Mouse (Mus musculus) spleen, adult 2 months (tissue): Measurements from ENCODE around the gene Uvssa. TPM values are rescaled to one million over a fixed set of nuclear protein-coding genes. Genes with fewer than 3 reads are reported as not detected.
A peak's percentile ranks its signal among the peaks of the same experiment; 100 is the strongest.

ENCODE experiments used
- DNase-seq, 2 experiments: peaks; one replicate each; pipeline versions ENCODE4 v3.0.0 to v3.0.0-alpha.2; 2012 to 2021; ENCODE audit warnings: low spot score in 2 of 2, low read depth in 1 of 2
- H3K27ac ChIP-seq: fragments of 200-500 bp; 2 replicates; pipeline ENCODE4 v1.5.1; 2012; ENCODE audit warnings: low read length, inconsistent platforms; ENCODE audit not compliant: insufficient read depth
- H3K27me3 ChIP-seq: fragments of 200-500 bp; 2 replicates; pipeline ENCODE4 v1.6.1; 2012; ENCODE audit warnings: mild to moderate bottlenecking, moderate library complexity, low read length, inconsistent platforms; ENCODE audit not compliant: control insufficient read depth, insufficient read depth
- H3K36me3 ChIP-seq: fragments of 200-500 bp; 2 replicates; pipeline ENCODE4 v1.6.1; 2012; ENCODE audit warnings: mild to moderate bottlenecking, low read length, inconsistent platforms; ENCODE audit not compliant: control insufficient read depth, insufficient read depth
- H3K4me1 ChIP-seq: fragments of 200-500 bp; 2 replicates; pipeline ENCODE4 v1.6.1; 2011; ENCODE audit warnings: inconsistent platforms; ENCODE audit not compliant: control insufficient read depth, insufficient read depth, insufficient read length
- H3K4me3 ChIP-seq: fragments of 200-500 bp; 2 replicates; pipeline ENCODE4 v1.5.1; 2011; ENCODE audit warnings: mild to moderate bottlenecking, inconsistent platforms; ENCODE audit not compliant: insufficient read depth, insufficient read length; ENCODE audit errors: extremely low read depth
- CTCF ChIP-seq: fragments of 200-500 bp; IDR thresholded peaks from 2 replicates; pipeline ENCODE4 v1.5.1; 2011; ENCODE audit warnings: mild to moderate bottlenecking, inconsistent platforms; ENCODE audit not compliant: insufficient read depth, insufficient read length, insufficient replicate concordance; ENCODE audit errors: extremely low read depth
- POLR2A ChIP-seq: fragments of 200-500 bp; IDR thresholded peaks from 2 replicates; pipeline ENCODE4 v1.6.1; 2011; ENCODE audit warnings: low read depth, low read length, inconsistent platforms
- WGBS: fragments of 180-500 bp; shearing (Covaris S2); methylation state at CpG from one replicate; pipeline ENCODE4 v1.1.7; 2018; 5-methylcytosine and 5-hydroxymethylcytosine counted together
- polyA plus RNA-seq: library from polyadenylated mRNA; depleted of rRNA; stranded (reverse); fragments of >200 nt; gene quantifications from 2 replicates; pipeline ENCODE4 v1.2.3, GENCODE M21; 2012

Uvssa gene
- polyA plus RNA-seq, 1 experiment: 4.1 TPM

GRCm38 (mm10) chr5:33352273-33352645, 26.1 kb upstream of the Uvssa start:
- TF ChIP-seq CTCF: no peak
- no peak for TF ChIP-seq POLR2A
- 22% methylated on average over 8 of the region's 8 CpGs for WGBS
- Histone ChIP-seq H3K4me1 (peaks cover 8% of the 10 kb centered on the region; the same call in 1 of the 2 replicates), H3K27ac (peak overlapping the region; percentile 70), H3K4me3 (peak overlapping the region; percentile 43; the same call in 1 of the 2 replicates), H3K36me3 (no peaks in the 10 kb centered on the region), H3K27me3 (no peaks in the 10 kb centered on the region)
- no peak for DNase-seq

DNA sequence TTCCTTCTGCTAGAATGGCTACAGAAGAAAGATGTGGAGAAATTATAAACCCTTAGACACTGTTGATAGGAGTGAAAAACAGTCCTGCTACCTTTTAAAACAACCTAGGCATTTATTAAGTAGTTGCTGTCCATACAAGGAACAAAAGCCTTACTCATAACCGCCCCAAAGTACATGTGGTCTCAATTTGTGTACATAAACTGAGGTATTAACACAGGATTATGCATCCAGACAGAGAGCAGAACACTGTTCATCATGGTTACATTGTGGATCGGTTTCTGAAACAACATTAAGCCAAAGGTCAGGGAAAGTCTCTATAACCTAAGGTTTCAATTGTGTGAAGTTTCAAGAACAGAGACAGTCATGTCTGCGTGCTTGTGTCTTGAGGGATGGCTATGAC, 25.3 kb upstream of the Uvssa start:
- Histone ChIP-seq H3K36me3 (no peaks in the 10 kb centered on the region), H3K27ac (no peak overlapping the region)
- 84% methylated on average over 3 of the region's 3 CpGs for WGBS

GRCm38 (mm10) chr5:33357494-33357893, 20.9 kb upstream of the Uvssa start:
- H3K36me3 ChIP-seq: peaks cover 13% of the 10 kb centered on the region
- no peaks in the 10 kb centered on the region for H3K27me3 ChIP-seq
- peaks cover 10% of the 10 kb centered on the region for H3K4me1 ChIP-seq
- WGBS: 61% methylated on average over 1 of the region's 1 CpGs
- TF ChIP-seq CTCF (no peak), POLR2A (no peak)
- no peak overlapping the region for H3K4me3 ChIP-seq
- no peak overlapping the region for H3K27ac ChIP-seq
- DNase-seq: no peak

More for the DNA sequence above, 25.3 kb upstream of the Uvssa start:
- Histone ChIP-seq H3K27me3 (no peaks in the 10 kb centered on the region), H3K4me3 (no peak overlapping the region), H3K4me1 (peaks cover 8% of the 10 kb centered on the region; the same call in 1 of the 2 replicates)
- TF ChIP-seq POLR2A (no peak), CTCF (no peak)
- DNase-seq: no peak

DNA sequence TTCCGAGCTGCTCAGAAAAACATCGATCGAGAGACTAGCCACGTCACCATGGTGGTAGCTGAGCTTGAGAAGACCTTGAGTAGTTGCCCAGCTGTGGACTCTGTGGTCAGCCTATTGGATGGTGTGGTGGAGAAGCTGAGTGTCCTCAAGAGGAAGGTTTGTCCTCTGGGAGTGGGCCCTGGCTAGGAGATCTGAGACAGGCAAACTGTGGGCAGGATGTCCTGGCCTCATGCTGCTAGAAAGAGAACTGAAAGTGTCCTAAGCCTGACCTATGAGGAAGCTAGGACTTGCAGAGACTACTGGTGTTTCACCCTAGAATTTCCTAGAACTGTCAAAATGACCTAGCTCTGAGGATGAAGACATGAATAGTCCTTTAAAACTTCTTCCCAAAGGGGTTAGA, 19.9 kb upstream of the Uvssa start:
- H3K4me1 ChIP-seq: peaks cover 7% of the 10 kb centered on the region
- TF ChIP-seq POLR2A: no peak
- no peak for TF ChIP-seq CTCF
- no peaks in the 10 kb centered on the region for H3K27me3 ChIP-seq
- peak overlapping the region; percentile 55 for H3K27ac ChIP-seq
- peaks cover 20% of the 10 kb centered on the region for H3K36me3 ChIP-seq
- H3K4me3 ChIP-seq: no peak overlapping the region
- DNase-seq: peak in 1 of 2 experiments; percentile 21
- WGBS: 36% methylated on average over 4 of the region's 4 CpGs

DNA sequence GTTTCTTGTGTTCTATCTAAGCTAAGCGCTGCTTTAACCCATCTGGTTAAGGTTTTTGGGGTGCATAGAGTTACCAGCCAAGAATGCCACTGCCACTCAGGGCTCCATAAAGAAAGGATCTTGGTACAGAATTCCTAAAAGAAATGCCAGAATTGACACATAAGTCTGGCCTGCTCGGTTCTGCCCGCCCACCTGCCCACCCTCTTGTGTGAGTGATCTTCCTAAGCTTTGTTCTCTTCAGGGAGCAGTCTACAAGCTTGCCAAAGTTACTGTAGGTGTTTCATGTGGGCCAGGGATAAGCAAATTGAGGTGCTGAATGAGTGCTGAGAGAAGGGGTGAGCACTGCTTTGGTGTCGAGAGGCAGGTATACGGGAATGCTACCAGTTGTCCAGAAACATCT, 15.1 kb upstream of the Uvssa start:
- no peak overlapping the region for H3K27ac ChIP-seq
- TF ChIP-seq POLR2A: no peak
- TF ChIP-seq CTCF: no peak
- no peak for DNase-seq
- 91% methylated on average over 5 of the region's 5 CpGs for WGBS
- H3K36me3 ChIP-seq: peaks cover 46% of the 10 kb centered on the region
- no peaks in the 10 kb centered on the region for H3K27me3 ChIP-seq
- peaks cover 2% of the 10 kb centered on the region for H3K4me1 ChIP-seq
- H3K4me3 ChIP-seq: no peak overlapping the region

- Histone ChIP-seq H3K27me3 (no peaks in the 10 kb centered on the region), H3K27ac (no peak overlapping the region), H3K4me3 (no peak overlapping the region), H3K36me3 (peaks cover 41% of the 10 kb centered on the region), H3K4me1 (peaks cover 5% of the 10 kb centered on the region; the same call in 1 of the 2 replicates)
- TF ChIP-seq CTCF (no peak), POLR2A (no peak)
- WGBS: 95% methylated on average over 4 of the region's 4 CpGs
- no peak for DNase-seq
These were observed 9.7 kb upstream of the Uvssa start for GRCm38 (mm10) chr5:33368651-33369050.

DNA sequence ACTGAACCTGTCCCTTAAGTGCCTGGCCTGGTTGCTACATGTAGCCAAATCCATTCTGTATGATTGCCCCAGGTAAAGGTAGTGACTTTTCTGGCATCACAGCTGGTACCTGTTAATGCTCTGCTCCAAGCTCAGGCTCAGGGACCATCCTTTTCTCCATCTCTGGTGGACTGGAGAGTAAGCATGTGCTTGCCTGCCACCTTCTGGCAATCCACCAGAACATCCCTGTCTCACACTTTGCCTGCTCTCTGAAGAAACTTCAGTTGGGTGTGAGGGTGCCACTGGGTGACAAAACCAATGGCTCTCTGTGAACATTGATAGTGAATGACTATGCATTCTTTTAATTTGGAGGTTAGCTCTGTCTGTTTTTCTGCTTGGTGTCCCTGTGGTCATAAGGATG, 7.2 kb upstream of the Uvssa start:
- Histone ChIP-seq H3K27me3 (no peaks in the 10 kb centered on the region), H3K36me3 (peaks cover 25% of the 10 kb centered on the region), H3K4me1 (peaks cover 5% of the 10 kb centered on the region; the same call in 1 of the 2 replicates), H3K27ac (no peak overlapping the region), H3K4me3 (no peak overlapping the region)
- no peak for TF ChIP-seq POLR2A
- TF ChIP-seq CTCF: peak; percentile 35; the same call in 1 of the 2 replicates
- no peak for DNase-seq
